Mouse (Mus musculus): ENCODE results near the gene Sema4d. TPM values are rescaled to one million over a fixed set of nuclear protein-coding genes. Genes with fewer than 3 reads are reported as not detected.

The Sema4d gene
- polyA plus RNA-seq, 1 experiment from 2014 or later = 23.8 TPM

GRCm38 (mm10) chr13:51758428-51758827 lies 35.1 kb downstream of the Sema4d start:
- WGBS = 55% methylated on average over 9 of the region's 9 CpGs
- Histone ChIP-seq H3K27me3 (ENCODE audit: insufficient read depth, low read length) (no peaks in the 10 kb centered on the region), H3K4me3 (replicated peaks; ENCODE audit: low read depth, low read length) (no peak overlapping the region), H3K27ac (no peak overlapping the region), H3K9ac (ENCODE audit: low read depth, low read length) (no peak overlapping the region), H3K9me3 (replicated peaks; ENCODE audit: low read length) (no peaks in the 10 kb centered on the region), H3K36me3 (ENCODE audit: insufficient read depth, low read length) (no peaks in the 10 kb centered on the region), H3K4me1 (replicated peaks; ENCODE audit: insufficient read depth, low read length) (peaks cover 32% of the 10 kb centered on the region), H3K4me2 (ENCODE audit: low read length) (no peak overlapping the region)
- no peak for TF ChIP-seq CTCF (IDR thresholded peaks at IDR 0.05; ENCODE audit: low read depth)
- ATAC-seq (replicated peaks; ENCODE audit: low FRiP score, low read depth) (peak; percentile 42; the same call in 1 of the 2 replicates), DNase-seq (ENCODE audit: low spot score) (no peak)

DNA sequence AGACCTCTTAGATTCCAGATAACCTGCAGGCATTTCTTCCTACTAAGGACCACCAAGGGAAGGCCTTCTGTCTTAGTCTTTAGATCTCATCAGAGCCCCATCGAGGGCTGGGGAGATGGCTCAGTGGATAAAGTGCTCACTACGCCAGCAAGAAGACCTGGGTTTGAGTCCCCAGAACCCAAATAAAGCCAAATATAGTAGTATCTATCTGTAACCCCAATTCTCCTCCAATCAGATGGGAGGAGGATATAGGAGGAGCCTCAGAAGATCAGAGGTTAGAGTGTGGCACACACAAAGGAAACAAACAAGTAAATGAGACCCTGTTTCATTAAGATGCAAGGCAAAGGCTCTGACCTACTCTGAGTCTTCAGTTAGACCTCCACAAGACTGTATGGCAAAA lies 36.4 kb downstream of the Sema4d start:
- no peak for ATAC-seq (replicated peaks; ENCODE audit: low FRiP score, low read depth)
- no peak overlapping the region for H3K27ac ChIP-seq
- H3K9ac ChIP-seq (ENCODE audit: low read depth, low read length) = no peak overlapping the region
- TF ChIP-seq CTCF (IDR thresholded peaks at IDR 0.05; ENCODE audit: low read depth) = no peak
- WGBS = 75% methylated on average over 2 of the region's 2 CpGs
- H3K27me3 ChIP-seq (ENCODE audit: insufficient read depth, low read length) = no peaks in the 10 kb centered on the region
- H3K4me1 ChIP-seq (replicated peaks; ENCODE audit: insufficient read depth, low read length) = peaks cover 43% of the 10 kb centered on the region
- H3K36me3 ChIP-seq (ENCODE audit: insufficient read depth, low read length) = no peaks in the 10 kb centered on the region
- H3K4me2 ChIP-seq (ENCODE audit: low read length) = no peak overlapping the region
- H3K9me3 ChIP-seq (replicated peaks; ENCODE audit: low read length) = no peaks in the 10 kb centered on the region
- H3K4me3 ChIP-seq (replicated peaks; ENCODE audit: low read depth, low read length) = no peak overlapping the region
- DNase-seq (ENCODE audit: low spot score) = no peak

GRCm38 (mm10) chr13:51756563-51756962 lies 37.0 kb downstream of the Sema4d start:
- H3K4me3 ChIP-seq (replicated peaks; ENCODE audit: low read depth, low read length) = no peak overlapping the region
- no peaks in the 10 kb centered on the region for H3K9me3 ChIP-seq (replicated peaks; ENCODE audit: low read length)
- no peaks in the 10 kb centered on the region for H3K27me3 ChIP-seq (ENCODE audit: insufficient read depth, low read length)
- DNase-seq (ENCODE audit: low spot score) = no peak
- 0 out of 2 replicates have a peak overlapping the region, but pooled peaks have one; percentile 8 for H3K27ac ChIP-seq
- no peak for ATAC-seq (replicated peaks; ENCODE audit: low FRiP score, low read depth)
- peaks cover 45% of the 10 kb centered on the region for H3K4me1 ChIP-seq (replicated peaks; ENCODE audit: insufficient read depth, low read length)
- H3K36me3 ChIP-seq (ENCODE audit: insufficient read depth, low read length) = no peaks in the 10 kb centered on the region
- no peak overlapping the region for H3K9ac ChIP-seq (ENCODE audit: low read depth, low read length)
- no peak overlapping the region for H3K4me2 ChIP-seq (ENCODE audit: low read length)
- TF ChIP-seq CTCF (IDR thresholded peaks at IDR 0.05; ENCODE audit: low read depth) = no peak
- 35% methylated on average over 3 of the region's 3 CpGs for WGBS

DNA sequence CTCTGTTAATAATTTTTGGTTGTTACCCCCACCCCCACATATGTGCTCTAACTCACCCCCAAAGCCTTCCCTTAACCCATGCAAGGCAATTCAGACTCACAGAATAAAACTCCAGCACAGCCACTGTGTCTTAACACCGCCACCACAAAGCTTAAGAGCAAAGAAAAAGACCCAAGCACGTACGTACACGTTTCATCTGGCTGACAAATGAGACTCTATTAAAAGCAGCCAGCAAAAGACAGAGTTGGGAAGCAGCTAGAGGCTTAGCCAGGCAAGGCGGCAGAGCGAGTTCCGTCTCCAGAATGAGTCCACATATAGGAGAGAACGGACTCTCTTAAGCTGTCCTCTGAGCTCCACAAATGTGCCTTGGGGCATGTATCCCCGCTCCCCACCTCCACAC lies 37.5 kb downstream of the Sema4d start:
- Histone ChIP-seq H3K27me3 (ENCODE audit: insufficient read depth, low read length) (no peaks in the 10 kb centered on the region), H3K27ac (0 out of 2 replicates have a peak overlapping the region, but pooled peaks have one; percentile 8), H3K36me3 (ENCODE audit: insufficient read depth, low read length) (no peaks in the 10 kb centered on the region), H3K4me1 (replicated peaks; ENCODE audit: insufficient read depth, low read length) (peaks cover 45% of the 10 kb centered on the region), H3K9ac (ENCODE audit: low read depth, low read length) (no peak overlapping the region), H3K9me3 (replicated peaks; ENCODE audit: low read length) (no peaks in the 10 kb centered on the region), H3K4me3 (replicated peaks; ENCODE audit: low read depth, low read length) (no peak overlapping the region), H3K4me2 (ENCODE audit: low read length) (no peak overlapping the region)
- ATAC-seq (replicated peaks; ENCODE audit: low FRiP score, low read depth) = no peak
- DNase-seq (ENCODE audit: low spot score) = no peak
- TF ChIP-seq CTCF (IDR thresholded peaks at IDR 0.05; ENCODE audit: low read depth) = no peak
- WGBS = 72% methylated on average over 9 of the region's 9 CpGs

GRCm38 (mm10) chr13:51755584-51755983 lies 38.0 kb downstream of the Sema4d start:
- no peak for DNase-seq (ENCODE audit: low spot score)
- Histone ChIP-seq H3K9me3 (replicated peaks; ENCODE audit: low read length) (no peaks in the 10 kb centered on the region), H3K4me3 (replicated peaks; ENCODE audit: low read depth, low read length) (no peak overlapping the region), H3K4me2 (ENCODE audit: low read length) (no peak overlapping the region), H3K9ac (ENCODE audit: low read depth, low read length) (no peak overlapping the region), H3K4me1 (replicated peaks; ENCODE audit: insufficient read depth, low read length) (peaks cover 45% of the 10 kb centered on the region), H3K27me3 (ENCODE audit: insufficient read depth, low read length) (no peaks in the 10 kb centered on the region), H3K27ac (no peak overlapping the region), H3K36me3 (ENCODE audit: insufficient read depth, low read length) (no peaks in the 10 kb centered on the region)
- ATAC-seq (replicated peaks; ENCODE audit: low FRiP score, low read depth) = no peak
- 77% methylated on average over 7 of the region's 7 CpGs for WGBS
- no peak for TF ChIP-seq CTCF (IDR thresholded peaks at IDR 0.05; ENCODE audit: low read depth)

DNA sequence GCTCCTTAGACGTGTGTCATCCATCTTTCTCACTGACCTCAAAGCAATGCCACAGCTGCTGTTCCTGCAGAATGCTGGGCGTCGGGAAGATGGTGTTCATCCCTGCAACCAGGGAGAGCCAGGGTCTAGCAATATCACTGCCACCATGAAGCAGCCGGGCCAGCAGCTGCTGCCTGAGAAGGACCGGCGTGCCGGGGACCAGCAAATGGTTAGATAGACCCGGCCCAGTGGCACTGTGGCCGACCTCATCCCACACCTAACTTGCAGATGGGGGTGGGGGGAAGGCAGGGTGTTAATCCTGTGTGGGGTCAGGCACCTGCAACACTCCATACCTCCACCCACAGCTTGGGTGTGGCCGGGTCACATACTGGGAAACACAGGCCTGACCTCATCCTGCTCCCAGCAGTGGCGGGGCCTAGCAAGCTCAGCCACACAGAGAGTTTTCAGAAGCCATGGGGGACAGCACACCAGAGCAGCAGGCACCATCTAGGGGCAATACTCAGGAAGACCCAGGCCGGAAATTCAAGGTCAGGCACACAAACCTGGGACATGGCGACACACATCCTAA lies 38.9 kb downstream of the Sema4d start:
- H3K4me2 ChIP-seq (ENCODE audit: low read length) = no peak overlapping the region
- H3K4me3 ChIP-seq (replicated peaks; ENCODE audit: low read depth, low read length) = no peak overlapping the region
- no peak for TF ChIP-seq CTCF (IDR thresholded peaks at IDR 0.05; ENCODE audit: low read depth)
- DNase-seq (ENCODE audit: low spot score) = no peak
- H3K36me3 ChIP-seq (ENCODE audit: insufficient read depth, low read length) = no peaks in the 10 kb centered on the region
- no peaks in the 10 kb centered on the region for H3K27me3 ChIP-seq (ENCODE audit: insufficient read depth, low read length)
- 68% methylated on average over 13 of the region's 13 CpGs for WGBS
- no peak for ATAC-seq (replicated peaks; ENCODE audit: low FRiP score, low read depth)
- no peaks in the 10 kb centered on the region for H3K9me3 ChIP-seq (replicated peaks; ENCODE audit: low read length)
- H3K4me1 ChIP-seq (replicated peaks; ENCODE audit: insufficient read depth, low read length) = peaks cover 45% of the 10 kb centered on the region
- no peak overlapping the region for H3K27ac ChIP-seq
- no peak overlapping the region for H3K9ac ChIP-seq (ENCODE audit: low read depth, low read length)

All from kidney, postnatal 0 days (tissue).